Mouse (Mus musculus): Measurements from ENCODE around the gene Pop5. TPM values are rescaled to one million over a fixed set of nuclear protein-coding genes. Genes with fewer than 3 reads are reported as not detected.

The Pop5 gene
- total RNA-seq, 2 experiments from 2014 or later = 81.9 to 82.8 TPM

- ATAC-seq (replicated peaks; ENCODE audit: poor library complexity) = 0 out of 2 replicates have a peak, but pooled peaks have one; percentile 31
Observed at GRCm38 (mm10) chr5:115214864-115215263, 20.8 kb upstream of the Pop5 start.

GRCm38 (mm10) chr5:115215273-115216185, 20.1 kb upstream of the Pop5 start:
- ATAC-seq (replicated peaks; ENCODE audit: poor library complexity) = no peak

- ATAC-seq (replicated peaks; ENCODE audit: poor library complexity) = peak; percentile 57; the same call in 1 of the 2 replicates
Observed at GRCm38 (mm10) chr5:115217998-115218397, 17.6 kb upstream of the Pop5 start.

- ATAC-seq (replicated peaks; ENCODE audit: poor library complexity) = peak; percentile 46; the same call in 1 of the 2 replicates
Observed at GRCm38 (mm10) chr5:115220931-115221640, 14.6 kb upstream of the Pop5 start.

GRCm38 (mm10) chr5:115222485-115222884, 13.2 kb upstream of the Pop5 start:
- no peak for ATAC-seq (replicated peaks; ENCODE audit: poor library complexity)

GRCm38 (mm10) chr5:115230830-115231551, 4.6 kb upstream of the Pop5 start:
- ATAC-seq (replicated peaks; ENCODE audit: poor library complexity) = no peak

GRCm38 (mm10) chr5:115231552-115232120, 4.0 kb upstream of the Pop5 start:
- no peak for ATAC-seq (replicated peaks; ENCODE audit: poor library complexity)

- ATAC-seq (replicated peaks; ENCODE audit: poor library complexity) = no peak
Observed at GRCm38 (mm10) chr5:115232516-115232915, 3.1 kb upstream of the Pop5 start.

- no peak for ATAC-seq (replicated peaks; ENCODE audit: poor library complexity)
Observed at GRCm38 (mm10) chr5:115233031-115233780, 2.4 kb upstream of the Pop5 start.

GRCm38 (mm10) chr5:115234519-115234918, 1.1 kb upstream of the Pop5 start:
- ATAC-seq (replicated peaks; ENCODE audit: poor library complexity) = no peak

- peak; percentile 8; the same call in 1 of the 2 replicates for ATAC-seq (replicated peaks; ENCODE audit: poor library complexity)
Observed at GRCm38 (mm10) chr5:115235323-115235771, 289 bp upstream of the Pop5 start.

GRCm38 (mm10) chr5:115237803-115238728, 2.4 kb downstream of the Pop5 start:
- peak; percentile 88 for ATAC-seq (replicated peaks; ENCODE audit: poor library complexity)

GRCm38 (mm10) chr5:115238729-115239195, 3.1 kb downstream of the Pop5 start:
- no peak for ATAC-seq (replicated peaks; ENCODE audit: poor library complexity)

GRCm38 (mm10) chr5:115240191-115240590, 4.6 kb downstream of the Pop5 start:
- ATAC-seq (replicated peaks; ENCODE audit: poor library complexity) = no peak

- ATAC-seq (replicated peaks; ENCODE audit: poor library complexity) = no peak
Observed at GRCm38 (mm10) chr5:115255472-115255871, 19.8 kb downstream of the Pop5 start.

- ATAC-seq (replicated peaks; ENCODE audit: poor library complexity) = no peak
Observed at GRCm38 (mm10) chr5:115256909-115257546, 21.4 kb downstream of the Pop5 start.

GRCm38 (mm10) chr5:115260356-115260755, 24.7 kb downstream of the Pop5 start:
- no peak for ATAC-seq (replicated peaks; ENCODE audit: poor library complexity)

- no peak for ATAC-seq (replicated peaks; ENCODE audit: poor library complexity)
Observed at GRCm38 (mm10) chr5:115261141-115261540, 25.5 kb downstream of the Pop5 start.
